Mouse (Mus musculus) gastrocnemius, adult 8-10 months (tissue): ENCODE results near the gene Mrpl2. TPM values are rescaled to one million over a fixed set of nuclear protein-coding genes. Genes with fewer than 3 reads are reported as not detected.

Experiments used
- total RNA-seq, 4 experiments: library from RNA; stranded (reverse); gene quantifications; 2 replicates each; pipeline ENCODE4 v1.2.4; 2022

Mrpl2 gene
- total RNA-seq, 4 experiments from 2014 or later, result 88.6 to 106 (median 98.1) TPM

Other genes with a start within 250 kb of the Mrpl2 start
- gene Crip3, start 217.3 kb upstream of the Mrpl2 start, total RNA-seq, result 1 to 10 TPM in 1 of 4 experiments, under 1 TPM in 1, not detected in 2; 0.40 to 1.5 TPM
- gene Slc22a7, start 207.8 kb upstream of the Mrpl2 start, total RNA-seq, result not detected
- gene Ttbk1, start 158.6 kb upstream of the Mrpl2 start, total RNA-seq, result under 1 TPM; 0.05 to 0.16 (median 0.08) TPM
- gene Dnph1, start 149.5 kb upstream of the Mrpl2 start, total RNA-seq, result 1 to 10 TPM; 5.2 to 8.5 (median 7.1) TPM
- 10 to 100 TPM; 15.2 to 16.6 (median 15.4) TPM for gene Cul9, start 99.8 kb upstream of the Mrpl2 start, total RNA-seq
- 10 to 100 TPM; 81.6 to 89.5 (median 87.8) TPM for gene Srf, start 90.1 kb upstream of the Mrpl2 start, total RNA-seq
- gene Ptk7, start 16.7 kb upstream of the Mrpl2 start, total RNA-seq, result under 1 TPM; 0.15 to 0.38 (median 0.30) TPM
- 10 to 100 TPM; 13.2 to 14.4 (median 13.5) TPM for gene Klc4, start 207 bp upstream of the Mrpl2 start, total RNA-seq
- 1 to 10 TPM; 2.7 to 3.7 (median 3.0) TPM for gene Cul7, start 4.1 kb downstream of the Mrpl2 start, total RNA-seq
- gene Rrp36, start 28.1 kb downstream of the Mrpl2 start, total RNA-seq, result 10 to 100 TPM in 1 of 4 experiments, 1 to 10 TPM in 3; 8.7 to 10.7 (median 9.2) TPM
- 10 to 100 TPM; 36.9 to 42.6 (median 39.8) TPM for gene Mea1, start 32.6 kb downstream of the Mrpl2 start, total RNA-seq
- gene Klhdc3, start 34.7 kb downstream of the Mrpl2 start, total RNA-seq, result 10 to 100 TPM; 61.0 to 83.8 (median 75.5) TPM
- 10 to 100 TPM; 25.5 to 28.1 (median 26.8) TPM for gene Ppp2r5d, start 58.9 kb downstream of the Mrpl2 start, total RNA-seq
- gene Pex6, start 65.2 kb downstream of the Mrpl2 start, total RNA-seq, result 10 to 100 TPM; 12.9 to 18.6 (median 16.0) TPM
- gene Gnmt, start 82.9 kb downstream of the Mrpl2 start, total RNA-seq, result 1 to 10 TPM in 2 of 4 experiments, under 1 TPM in 2; 0.65 to 5.1 (median 1.9) TPM
- 1 to 10 TPM; 4.6 to 9.4 (median 6.4) TPM for gene Cnpy3, start 106.0 kb downstream of the Mrpl2 start, total RNA-seq
- not detected for gene Ptcra, start 117.5 kb downstream of the Mrpl2 start, total RNA-seq
- 10 to 100 TPM; 37.5 to 45.9 (median 39.9) TPM for gene 2310039H08Rik, start 126.4 kb downstream of the Mrpl2 start, total RNA-seq
- 10 to 100 TPM; 35.1 to 39.6 (median 37.4) TPM for gene Rpl7l1, start 136.4 kb downstream of the Mrpl2 start, total RNA-seq
- 10 to 100 TPM; 11.2 to 15.0 (median 12.5) TPM for gene Bicral, start 212.3 kb downstream of the Mrpl2 start, total RNA-seq
- 1 to 10 TPM; 7.4 to 9.4 (median 7.9) TPM for gene Tbcc, start 244.5 kb downstream of the Mrpl2 start, total RNA-seq